Mouse (Mus musculus) fat pad, adult 2 months (tissue): ENCODE measurements around the gene Arhgap31.

Experiments
- DNase-seq: peaks from one replicate; pipeline ENCODE4 v3.0.0-alpha.2; 2011; ENCODE audit warnings: low read depth, low spot score; ENCODE audit errors: extremely low read depth

The Arhgap31 gene

GRCm38 (mm10) chr16:38712581-38713403 lies at the start of gene Arhgap31:
Gene Arhgap31, minus strand, starts transcription at chr16:38713274.
- DNase-seq: no peak

- DNase-seq: no peak
These were observed 49.3 kb upstream of the Arhgap31 start for GRCm38 (mm10) chr16:38762401-38762800.

GRCm38 (mm10) chr16:38761972-38762371 lies 48.9 kb upstream of the Arhgap31 start:
- DNase-seq: no peak

DNA sequence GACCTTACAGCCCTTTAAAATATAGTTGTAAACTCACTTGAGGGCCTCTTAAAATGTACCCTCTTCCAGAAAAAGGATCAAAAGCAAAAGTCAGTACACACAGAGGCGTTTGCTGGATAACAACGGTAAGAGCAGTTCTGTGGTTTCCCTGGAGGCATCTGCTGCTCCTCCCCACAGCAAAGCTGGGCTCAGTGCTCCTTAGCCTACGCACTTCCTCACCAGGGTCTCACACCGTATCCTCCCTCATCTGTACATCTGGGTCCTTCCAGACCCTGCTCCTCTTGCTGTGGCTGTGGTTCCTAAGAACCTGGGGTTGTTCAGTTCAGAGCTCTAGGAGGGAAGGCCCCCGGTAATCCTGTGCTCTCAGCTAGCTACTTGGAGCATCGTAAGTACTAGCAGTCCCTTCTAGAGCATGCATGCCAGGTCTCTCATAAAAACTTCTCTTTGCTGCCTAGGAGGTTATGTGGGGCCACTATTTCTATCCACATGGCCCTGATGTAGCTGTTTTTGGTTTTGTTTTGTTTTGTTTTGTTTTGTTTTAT lies 47.8 kb upstream of the Arhgap31 start:
- no peak for DNase-seq

DNA sequence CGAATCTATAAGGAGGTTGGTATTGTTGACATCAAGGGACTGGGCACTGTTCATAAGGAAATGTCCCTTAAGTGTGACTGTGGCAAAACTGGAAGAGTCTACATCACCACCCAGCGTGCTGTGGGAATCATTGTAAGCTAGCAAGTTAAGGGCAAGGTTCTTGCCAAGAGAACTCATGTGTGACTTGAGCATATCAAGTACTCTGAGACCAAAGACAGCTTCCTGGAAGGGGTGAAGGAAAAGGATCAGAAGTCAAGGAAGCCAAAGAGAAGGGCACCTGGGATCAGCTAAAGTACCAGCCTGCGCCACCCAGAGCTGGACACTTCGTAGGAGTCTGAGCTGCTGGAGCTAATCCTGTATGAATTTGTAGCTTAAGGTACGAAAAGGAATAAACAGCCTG lies 47.2 kb upstream of the Arhgap31 start:
- DNase-seq: no peak

- DNase-seq: no peak
These were observed 45.2 kb upstream of the Arhgap31 start for GRCm38 (mm10) chr16:38758104-38758861.

DNA sequence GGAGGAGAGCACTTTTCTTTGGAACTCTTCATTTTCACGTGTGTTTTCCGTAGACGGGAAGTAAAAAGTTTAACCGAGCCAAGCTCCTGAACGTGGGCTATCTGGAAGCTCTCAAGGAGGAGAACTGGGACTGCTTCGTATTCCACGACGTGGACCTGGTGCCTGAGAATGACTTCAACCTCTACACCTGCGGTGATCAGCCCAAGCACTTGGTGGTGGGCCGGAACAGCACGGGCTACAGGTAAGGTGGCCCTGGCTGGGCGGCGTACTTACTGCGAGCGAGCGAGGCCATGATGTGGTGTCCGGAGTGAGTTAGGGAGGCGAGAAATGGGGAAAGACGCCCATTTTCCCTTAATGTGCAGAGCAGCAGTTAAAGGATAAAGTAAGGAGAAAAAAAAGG lies 44.6 kb upstream of the Arhgap31 start:
- no peak for DNase-seq

GRCm38 (mm10) chr16:38756572-38756971 lies 43.5 kb upstream of the Arhgap31 start:
- DNase-seq: no peak

DNA sequence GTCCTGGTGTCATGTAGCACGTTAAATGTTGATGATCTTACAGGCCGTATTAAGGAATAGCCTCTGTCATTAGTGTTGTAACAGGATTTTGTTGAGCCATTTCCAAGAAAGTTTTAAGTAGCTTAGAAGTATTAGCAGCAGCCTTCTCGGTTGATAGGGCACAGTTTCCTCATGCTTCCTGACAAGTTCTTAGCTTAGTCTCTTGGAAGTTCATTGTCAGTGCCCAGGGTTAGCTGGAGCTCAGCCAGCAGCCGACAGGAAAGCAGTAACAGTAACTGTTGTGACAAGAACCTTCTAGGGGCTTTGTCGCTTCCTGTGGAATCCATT lies 43.1 kb upstream of the Arhgap31 start:
- peak; percentile 80 for DNase-seq

- no peak for DNase-seq
These were observed 42.5 kb upstream of the Arhgap31 start for GRCm38 (mm10) chr16:38755452-38756176.

DNA sequence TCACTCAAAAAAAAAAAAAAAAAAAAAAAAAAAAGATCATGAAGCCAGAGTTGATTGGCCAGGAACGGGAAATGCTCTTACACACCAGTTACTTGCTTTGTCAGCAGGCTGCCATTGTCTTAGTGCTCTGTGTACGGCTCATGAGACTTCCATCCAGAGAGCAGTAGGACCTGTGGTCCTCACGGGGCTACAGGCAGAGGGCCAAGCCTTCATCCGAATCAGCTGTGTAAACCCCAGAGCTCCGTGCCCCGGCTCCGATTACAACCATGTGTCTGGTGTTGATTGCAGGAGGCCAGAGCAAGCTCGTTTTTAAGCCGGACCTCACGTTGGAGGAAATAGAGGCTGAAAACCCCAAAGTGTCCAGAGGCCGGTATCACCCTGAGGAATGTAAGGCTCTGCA lies 40.6 kb upstream of the Arhgap31 start:
- DNase-seq: no peak

GRCm38 (mm10) chr16:38750803-38751202 lies 37.7 kb upstream of the Arhgap31 start:
- no peak for DNase-seq

DNA sequence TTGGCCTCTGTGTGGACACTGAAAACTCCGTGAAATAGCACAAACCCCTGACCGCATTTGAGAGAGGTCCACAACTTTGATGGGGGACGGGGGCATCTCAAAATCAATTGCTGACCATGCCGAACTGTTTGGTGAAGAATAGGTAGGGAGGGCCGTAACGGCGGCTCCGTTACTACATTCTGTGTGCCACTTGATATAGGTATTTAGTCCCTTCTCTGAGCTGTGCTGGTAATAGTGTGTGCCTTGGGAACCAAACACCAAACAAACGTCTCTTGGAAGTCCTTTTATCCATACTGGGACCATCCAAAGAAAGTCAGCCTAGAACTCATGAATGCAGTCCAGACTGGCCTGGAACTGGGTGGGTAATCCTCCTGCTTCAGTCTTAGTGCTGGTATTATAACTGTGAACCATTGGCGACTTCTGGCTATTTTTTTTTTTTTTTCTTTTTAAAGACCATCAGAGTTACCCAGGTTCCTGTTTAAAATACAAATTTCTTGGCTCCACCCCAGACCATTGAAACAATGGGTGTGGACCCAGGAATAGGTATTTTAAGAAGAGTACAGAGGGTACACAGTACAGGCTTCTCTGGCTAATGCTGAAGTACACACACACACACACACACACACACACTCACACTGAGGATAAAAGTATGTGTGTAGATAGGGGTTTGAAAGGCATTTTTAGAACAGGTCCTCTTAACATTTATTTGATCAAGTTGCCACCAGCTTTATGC lies 31.0 kb upstream of the Arhgap31 start:
- no peak for DNase-seq

GRCm38 (mm10) chr16:38742659-38743131 lies 29.6 kb upstream of the Arhgap31 start:
- DNase-seq: no peak

DNA sequence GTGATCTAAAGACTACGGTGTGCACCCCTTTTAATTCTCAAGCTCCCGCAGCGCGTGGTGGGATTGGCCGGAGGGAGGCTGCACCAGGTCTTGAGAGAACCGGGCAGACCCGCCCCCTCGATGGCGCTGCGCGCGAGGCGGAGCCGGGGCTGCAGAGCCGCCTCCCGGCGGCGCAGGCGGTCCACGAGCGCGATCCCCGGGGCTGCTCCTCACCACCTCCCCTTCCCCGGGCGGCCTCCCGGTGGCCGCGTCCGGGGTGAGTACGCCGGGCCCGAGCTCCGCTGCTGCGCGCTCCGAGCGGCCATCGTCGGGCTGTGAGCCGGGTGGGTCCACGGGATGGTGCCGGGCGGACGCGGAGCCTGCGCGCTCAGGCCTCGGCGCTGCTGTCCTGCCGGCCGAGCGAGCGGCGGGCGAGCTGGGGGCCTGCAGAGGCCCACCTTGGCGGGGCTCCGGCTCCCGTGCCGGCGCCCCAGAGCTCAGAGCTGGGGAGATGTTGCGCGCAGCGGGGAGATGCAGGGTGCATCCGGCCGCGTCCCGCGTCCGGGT lies 29.1 kb upstream of the Arhgap31 start, which contains the start of gene B4galt4:
Gene B4galt4 (plus strand): TSS at position 152 of the 546 bp plus-strand sequence.
- no peak for DNase-seq

- no peak for DNase-seq
These were observed 28.3 kb upstream of the Arhgap31 start for GRCm38 (mm10) chr16:38741204-38741903.

GRCm38 (mm10) chr16:38730921-38731320 lies 17.8 kb upstream of the Arhgap31 start:
- no peak for DNase-seq

DNA sequence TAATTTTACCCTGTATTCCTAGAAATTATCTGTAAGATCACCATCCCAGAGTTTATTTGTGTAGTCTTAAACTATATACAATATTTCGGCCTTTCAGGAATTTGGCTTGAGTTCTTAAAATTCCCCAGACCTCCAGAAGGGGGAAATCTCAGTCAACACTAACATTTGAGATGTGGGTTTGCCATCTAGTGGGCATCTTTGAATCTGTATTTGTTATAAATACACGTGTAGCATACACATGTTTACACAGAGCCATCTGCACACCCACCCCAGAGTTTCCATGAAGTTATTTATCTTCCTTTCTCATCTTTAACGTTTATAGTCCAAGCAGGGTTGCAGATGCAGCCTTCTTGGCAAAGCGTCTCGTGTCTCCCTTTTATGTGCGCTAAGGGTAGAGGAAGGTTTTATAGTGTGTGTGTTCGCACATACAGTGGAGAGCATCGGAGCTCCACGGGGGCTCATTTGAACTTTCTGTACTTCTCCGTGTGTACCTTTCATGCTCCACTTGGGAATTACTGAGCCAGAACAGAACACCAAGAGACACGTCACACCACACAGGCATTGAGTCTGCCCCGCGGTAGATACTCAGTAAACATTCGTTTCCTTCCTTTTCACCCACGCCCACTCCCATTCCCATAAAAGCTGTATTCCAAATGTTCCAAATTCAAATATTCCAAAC lies 16.7 kb upstream of the Arhgap31 start:
- DNase-seq: no peak

DNA sequence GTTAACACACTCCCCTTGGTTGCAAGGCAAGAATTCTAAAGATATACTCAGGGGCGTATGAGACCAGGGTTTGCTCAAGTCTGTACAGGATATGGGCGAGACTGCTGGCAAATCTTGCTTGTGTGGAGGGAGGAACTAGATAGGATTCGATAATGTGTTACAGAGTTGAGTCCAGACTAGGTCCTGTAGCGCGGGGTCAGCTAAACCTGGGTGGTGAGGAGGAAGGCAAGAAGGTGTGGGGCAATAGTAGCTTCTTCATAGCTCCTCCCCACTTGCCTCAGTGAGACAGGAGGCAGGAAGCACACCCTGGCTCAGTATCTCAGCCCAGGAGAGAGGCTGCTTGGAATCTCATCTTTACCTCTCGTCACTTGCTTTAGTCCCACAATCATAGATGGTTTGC lies 16.1 kb upstream of the Arhgap31 start:
- DNase-seq: no peak
